Mouse (Mus musculus): ENCODE measurements at regions not wholly inside any gene's neighbourhood (a gene's known extent, or its start where the extent isn't known, plus 50 kb on each side); places are given as distances from the start of the nearest gene placed in this dataset.

- Histone ChIP-seq H3K36me3 (ENCODE audit: control insufficient read depth, insufficient read depth, low read length) (no peaks in the 10 kb centered on the region), H3K4me1 (ENCODE audit: control insufficient read depth, insufficient read depth, low read length) (no peaks in the 10 kb centered on the region), H3K4me3 (ENCODE audit: low read depth, low read length) (no peak overlapping the region), H3K4me2 (ENCODE audit: low read depth, low read length) (no peak overlapping the region), H3K9me3 (ENCODE audit: control insufficient read depth, low read length) (no peaks in the 10 kb centered on the region), H3K27ac (replicated peaks; ENCODE audit: low read depth, low read length) (no peak overlapping the region), H3K27me3 (replicated peaks; ENCODE audit: control insufficient read depth, insufficient read depth, low read length) (no peaks in the 10 kb centered on the region), H3K9ac (ENCODE audit: low read depth, low read length) (no peak overlapping the region)
- 71% methylated on average over 4 of the region's 4 CpGs for WGBS
- ATAC-seq (ENCODE audit: low read depth) (no peak), DNase-seq (ENCODE audit: low spot score) (no peak)
These were observed 82.2 kb downstream of the Tnfsf11 start for GRCm38 (mm10) chr14:78225677-78226076.

- Histone ChIP-seq H3K36me3 (ENCODE audit: control insufficient read depth, insufficient read depth, low read length) (no peaks in the 10 kb centered on the region), H3K9ac (ENCODE audit: low read depth, low read length) (no peak overlapping the region), H3K4me3 (ENCODE audit: low read depth, low read length) (no peak overlapping the region), H3K9me3 (ENCODE audit: control insufficient read depth, low read length) (no peaks in the 10 kb centered on the region), H3K4me1 (ENCODE audit: control insufficient read depth, insufficient read depth, low read length) (no peaks in the 10 kb centered on the region), H3K27me3 (replicated peaks; ENCODE audit: control insufficient read depth, insufficient read depth, low read length) (no peaks in the 10 kb centered on the region), H3K27ac (replicated peaks; ENCODE audit: low read depth, low read length) (no peak overlapping the region), H3K4me2 (ENCODE audit: low read depth, low read length) (no peak overlapping the region)
- WGBS: 48% methylated on average over 14 of the region's 15 CpGs
- DNase-seq (ENCODE audit: low spot score): peak; percentile 5
- ATAC-seq (ENCODE audit: low read depth): no peak
These were observed 91.4 kb downstream of the Tnfsf11 start for GRCm38 (mm10) chr14:78216229-78216963.

GRCm38 (mm10) chr14:78215491-78215890 lies 92.4 kb downstream of the Tnfsf11 start:
- 63% methylated on average over 4 of the region's 4 CpGs for WGBS
- DNase-seq (ENCODE audit: low spot score) (no peak), ATAC-seq (ENCODE audit: low read depth) (no peak)
- no peaks in the 10 kb centered on the region for H3K36me3 ChIP-seq (ENCODE audit: control insufficient read depth, insufficient read depth, low read length)
- H3K4me2 ChIP-seq (ENCODE audit: low read depth, low read length): no peak overlapping the region
- no peaks in the 10 kb centered on the region for H3K9me3 ChIP-seq (ENCODE audit: control insufficient read depth, low read length)
- no peak overlapping the region for H3K9ac ChIP-seq (ENCODE audit: low read depth, low read length)
- no peaks in the 10 kb centered on the region for H3K27me3 ChIP-seq (replicated peaks; ENCODE audit: control insufficient read depth, insufficient read depth, low read length)
- H3K27ac ChIP-seq (replicated peaks; ENCODE audit: low read depth, low read length): no peak overlapping the region
- H3K4me3 ChIP-seq (ENCODE audit: low read depth, low read length): no peak overlapping the region
- H3K4me1 ChIP-seq (ENCODE audit: control insufficient read depth, insufficient read depth, low read length): no peaks in the 10 kb centered on the region

GRCm38 (mm10) chr14:78204566-78204863 lies 103.3 kb downstream of the Tnfsf11 start:
- ATAC-seq (ENCODE audit: low read depth): no peak
- Histone ChIP-seq H3K4me3 (ENCODE audit: low read depth, low read length) (no peak overlapping the region), H3K27me3 (replicated peaks; ENCODE audit: control insufficient read depth, insufficient read depth, low read length) (no peaks in the 10 kb centered on the region), H3K9me3 (ENCODE audit: control insufficient read depth, low read length) (0 out of 2 replicates have a peak, but pooled peaks cover 4% of the 10 kb centered on the region), H3K27ac (replicated peaks; ENCODE audit: low read depth, low read length) (no peak overlapping the region), H3K4me2 (ENCODE audit: low read depth, low read length) (no peak overlapping the region), H3K9ac (ENCODE audit: low read depth, low read length) (no peak overlapping the region), H3K36me3 (ENCODE audit: control insufficient read depth, insufficient read depth, low read length) (no peaks in the 10 kb centered on the region), H3K4me1 (ENCODE audit: control insufficient read depth, insufficient read depth, low read length) (no peaks in the 10 kb centered on the region)
- 91% methylated on average over 4 of the region's 4 CpGs for WGBS
- no peak for DNase-seq (ENCODE audit: low spot score)

- H3K9ac ChIP-seq (ENCODE audit: low read depth, low read length): no peak overlapping the region
- H3K4me1 ChIP-seq (ENCODE audit: control insufficient read depth, insufficient read depth, low read length): no peaks in the 10 kb centered on the region
- no peak overlapping the region for H3K27ac ChIP-seq (replicated peaks; ENCODE audit: low read depth, low read length)
- H3K4me3 ChIP-seq (ENCODE audit: low read depth, low read length): no peak overlapping the region
- H3K4me2 ChIP-seq (ENCODE audit: low read depth, low read length): no peak overlapping the region
- no peaks in the 10 kb centered on the region for H3K36me3 ChIP-seq (ENCODE audit: control insufficient read depth, insufficient read depth, low read length)
- ATAC-seq (ENCODE audit: low read depth) (peak; percentile 85), DNase-seq (ENCODE audit: low spot score) (peak; percentile 44)
- 0 out of 2 replicates have a peak, but pooled peaks cover 4% of the 10 kb centered on the region for H3K9me3 ChIP-seq (ENCODE audit: control insufficient read depth, low read length)
- 82% methylated on average over 15 of the region's 15 CpGs for WGBS
- no peaks in the 10 kb centered on the region for H3K27me3 ChIP-seq (replicated peaks; ENCODE audit: control insufficient read depth, insufficient read depth, low read length)
These were observed 103.9 kb downstream of the Tnfsf11 start for GRCm38 (mm10) chr14:78203726-78204565.

GRCm38 (mm10) chr14:78202781-78203180 lies 105.1 kb downstream of the Tnfsf11 start:
- WGBS: 77% methylated on average over 1 of the region's 1 CpGs
- no peak overlapping the region for H3K27ac ChIP-seq (replicated peaks; ENCODE audit: low read depth, low read length)
- no peak overlapping the region for H3K4me2 ChIP-seq (ENCODE audit: low read depth, low read length)
- no peak overlapping the region for H3K4me3 ChIP-seq (ENCODE audit: low read depth, low read length)
- DNase-seq (ENCODE audit: low spot score) (peak; percentile 16), ATAC-seq (ENCODE audit: low read depth) (no peak)
- H3K9ac ChIP-seq (ENCODE audit: low read depth, low read length): no peak overlapping the region
- H3K36me3 ChIP-seq (ENCODE audit: control insufficient read depth, insufficient read depth, low read length): no peaks in the 10 kb centered on the region
- no peaks in the 10 kb centered on the region for H3K4me1 ChIP-seq (ENCODE audit: control insufficient read depth, insufficient read depth, low read length)
- 0 out of 2 replicates have a peak, but pooled peaks cover 4% of the 10 kb centered on the region for H3K9me3 ChIP-seq (ENCODE audit: control insufficient read depth, low read length)
- no peaks in the 10 kb centered on the region for H3K27me3 ChIP-seq (replicated peaks; ENCODE audit: control insufficient read depth, insufficient read depth, low read length)

- 67% methylated on average over 2 of the region's 2 CpGs for WGBS
- ATAC-seq (ENCODE audit: low read depth) (no peak), DNase-seq (ENCODE audit: low spot score) (peak; percentile 38)
- no peak overlapping the region for H3K9ac ChIP-seq (ENCODE audit: low read depth, low read length)
- H3K4me3 ChIP-seq (ENCODE audit: low read depth, low read length): no peak overlapping the region
- H3K4me2 ChIP-seq (ENCODE audit: low read depth, low read length): no peak overlapping the region
- H3K27me3 ChIP-seq (replicated peaks; ENCODE audit: control insufficient read depth, insufficient read depth, low read length): no peaks in the 10 kb centered on the region
- H3K36me3 ChIP-seq (ENCODE audit: control insufficient read depth, insufficient read depth, low read length): no peaks in the 10 kb centered on the region
- H3K9me3 ChIP-seq (ENCODE audit: control insufficient read depth, low read length): no peaks in the 10 kb centered on the region
- H3K4me1 ChIP-seq (ENCODE audit: control insufficient read depth, insufficient read depth, low read length): no peaks in the 10 kb centered on the region
- H3K27ac ChIP-seq (replicated peaks; ENCODE audit: low read depth, low read length): no peak overlapping the region
These were observed 108.7 kb upstream of the Fam216b start for GRCm38 (mm10) chr14:78197483-78197882.

GRCm38 (mm10) chr14:78179576-78179975 lies 90.8 kb upstream of the Fam216b start:
- H3K9ac ChIP-seq (ENCODE audit: low read depth, low read length): no peak overlapping the region
- ATAC-seq (ENCODE audit: low read depth) (no peak), DNase-seq (ENCODE audit: low spot score) (peak; percentile 43)
- H3K27ac ChIP-seq (replicated peaks; ENCODE audit: low read depth, low read length): no peak overlapping the region
- H3K9me3 ChIP-seq (ENCODE audit: control insufficient read depth, low read length): no peaks in the 10 kb centered on the region
- no peak overlapping the region for H3K4me3 ChIP-seq (ENCODE audit: low read depth, low read length)
- H3K4me1 ChIP-seq (ENCODE audit: control insufficient read depth, insufficient read depth, low read length): no peaks in the 10 kb centered on the region
- no peaks in the 10 kb centered on the region for H3K36me3 ChIP-seq (ENCODE audit: control insufficient read depth, insufficient read depth, low read length)
- H3K27me3 ChIP-seq (replicated peaks; ENCODE audit: control insufficient read depth, insufficient read depth, low read length): no peaks in the 10 kb centered on the region
- 49% methylated on average over 6 of the region's 6 CpGs for WGBS
- H3K4me2 ChIP-seq (ENCODE audit: low read depth, low read length): no peak overlapping the region
